Mouse (Mus musculus): ENCODE data around the gene Nhsl2. TPM values are rescaled to one million over a fixed set of nuclear protein-coding genes. Genes with fewer than 3 reads are reported as not detected.

Gene Nhsl2
- polyA plus RNA-seq, 1 experiment from 2014 or later, result 7.0 TPM

- no peak overlapping the region for H3K4me3 ChIP-seq
- 51% methylated on average over 4 of the region's 4 CpGs for WGBS
- H3K4me2 ChIP-seq, result no peak overlapping the region
- no peak overlapping the region for H3K27ac ChIP-seq
- H3K9me3 ChIP-seq, result no peaks in the 10 kb centered on the region
- H3K9ac ChIP-seq, result no peak overlapping the region
- no peaks in the 10 kb centered on the region for H3K27me3 ChIP-seq (replicated peaks)
- no peak for ATAC-seq (replicated peaks)
- peaks cover 37% of the 10 kb centered on the region for H3K4me1 ChIP-seq
- H3K36me3 ChIP-seq (replicated peaks), result no peaks in the 10 kb centered on the region
Observed at GRCm38 (mm10) chrX:102065213-102065775, 216.1 kb downstream of the Nhsl2 start.

GRCm38 (mm10) chrX:102066134-102066533, 216.9 kb downstream of the Nhsl2 start:
- Histone ChIP-seq H3K36me3 (replicated peaks) (no peaks in the 10 kb centered on the region), H3K27me3 (replicated peaks) (no peaks in the 10 kb centered on the region), H3K4me1 (peaks cover 37% of the 10 kb centered on the region), H3K4me3 (no peak overlapping the region), H3K4me2 (no peak overlapping the region), H3K9ac (no peak overlapping the region), H3K9me3 (no peaks in the 10 kb centered on the region), H3K27ac (no peak overlapping the region)
- 22% methylated on average over 9 of the region's 9 CpGs for WGBS
- peak; percentile 30 for ATAC-seq (replicated peaks)

DNA sequence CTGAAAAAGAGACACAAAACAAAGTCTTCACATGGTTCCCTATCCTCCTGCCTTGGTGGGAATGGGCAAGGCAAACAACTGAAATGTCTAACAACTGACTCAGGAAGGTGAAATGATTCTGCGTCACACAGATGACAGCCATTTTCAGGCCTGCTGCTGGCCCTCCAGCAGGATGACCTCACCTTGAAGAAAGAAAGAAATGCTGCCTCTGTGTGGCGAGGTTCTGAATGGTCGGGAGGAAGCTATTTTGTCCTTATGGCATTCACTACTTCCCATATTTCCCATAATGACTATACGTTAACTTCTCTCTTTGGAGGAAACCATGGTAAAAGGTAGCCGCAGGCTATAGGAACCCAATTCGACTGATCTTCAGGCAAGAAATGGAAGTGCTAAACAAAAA, 217.9 kb downstream of the Nhsl2 start:
- 72% methylated on average over 6 of the region's 6 CpGs for WGBS
- Histone ChIP-seq H3K27ac (no peak overlapping the region), H3K9ac (no peak overlapping the region), H3K27me3 (replicated peaks) (no peaks in the 10 kb centered on the region), H3K36me3 (replicated peaks) (no peaks in the 10 kb centered on the region), H3K4me2 (peak overlapping the region; percentile 16; the same call in 1 of the 2 replicates), H3K4me1 (peaks cover 44% of the 10 kb centered on the region), H3K9me3 (no peaks in the 10 kb centered on the region), H3K4me3 (no peak overlapping the region)
- ATAC-seq (replicated peaks), result no peak

- no peaks in the 10 kb centered on the region for H3K9me3 ChIP-seq
- H3K4me3 ChIP-seq, result no peak overlapping the region
- H3K27me3 ChIP-seq (replicated peaks), result no peaks in the 10 kb centered on the region
- H3K4me1 ChIP-seq, result peaks cover 46% of the 10 kb centered on the region
- ATAC-seq (replicated peaks), result no peak
- 93% methylated on average over 24 of the region's 24 CpGs for WGBS
- H3K27ac ChIP-seq, result no peak overlapping the region
- H3K4me2 ChIP-seq, result peak overlapping the region; percentile 58; the same call in 1 of the 2 replicates
- H3K36me3 ChIP-seq (replicated peaks), result no peaks in the 10 kb centered on the region
- H3K9ac ChIP-seq, result no peak overlapping the region
Observed at GRCm38 (mm10) chrX:102068811-102069540, 219.8 kb downstream of the Nhsl2 start.

- H3K27me3 ChIP-seq (replicated peaks), result no peaks in the 10 kb centered on the region
- H3K4me1 ChIP-seq, result peaks cover 39% of the 10 kb centered on the region
- WGBS, result 28% methylated on average over 61 of the region's 61 CpGs
- no peaks in the 10 kb centered on the region for H3K36me3 ChIP-seq (replicated peaks)
- H3K4me3 ChIP-seq, result peak within 1 kb of the TSS; percentile 59
- H3K27ac ChIP-seq, result peak within 1 kb of the TSS; percentile 89
- H3K4me2 ChIP-seq, result peak within 1 kb of the TSS; percentile 58
- no peaks in the 10 kb centered on the region for H3K9me3 ChIP-seq
- ATAC-seq (replicated peaks), result peak; percentile 96
- H3K9ac ChIP-seq, result peak within 1 kb of the TSS; percentile 65
Observed at GRCm38 (mm10) chrX:102070591-102071471, 221.6 kb downstream of the Nhsl2 start, which contains the start of gene Rtl5. Gene Rtl5, minus strand, starts transcription at chrX:102071304.

- 28% methylated on average over 2 of the region's 2 CpGs for WGBS
- Histone ChIP-seq H3K4me2 (peak overlapping the region; percentile 58), H3K4me1 (peaks cover 37% of the 10 kb centered on the region), H3K4me3 (peak overlapping the region; percentile 59), H3K9ac (0 out of 2 replicates have a peak overlapping the region, but pooled peaks have one; percentile 8), H3K9me3 (no peaks in the 10 kb centered on the region), H3K27me3 (replicated peaks) (no peaks in the 10 kb centered on the region), H3K36me3 (replicated peaks) (no peaks in the 10 kb centered on the region), H3K27ac (peak overlapping the region; percentile 89)
- ATAC-seq (replicated peaks), result peak; percentile 58
Observed at GRCm38 (mm10) chrX:102071517-102071916, 222.3 kb downstream of the Nhsl2 start.

DNA sequence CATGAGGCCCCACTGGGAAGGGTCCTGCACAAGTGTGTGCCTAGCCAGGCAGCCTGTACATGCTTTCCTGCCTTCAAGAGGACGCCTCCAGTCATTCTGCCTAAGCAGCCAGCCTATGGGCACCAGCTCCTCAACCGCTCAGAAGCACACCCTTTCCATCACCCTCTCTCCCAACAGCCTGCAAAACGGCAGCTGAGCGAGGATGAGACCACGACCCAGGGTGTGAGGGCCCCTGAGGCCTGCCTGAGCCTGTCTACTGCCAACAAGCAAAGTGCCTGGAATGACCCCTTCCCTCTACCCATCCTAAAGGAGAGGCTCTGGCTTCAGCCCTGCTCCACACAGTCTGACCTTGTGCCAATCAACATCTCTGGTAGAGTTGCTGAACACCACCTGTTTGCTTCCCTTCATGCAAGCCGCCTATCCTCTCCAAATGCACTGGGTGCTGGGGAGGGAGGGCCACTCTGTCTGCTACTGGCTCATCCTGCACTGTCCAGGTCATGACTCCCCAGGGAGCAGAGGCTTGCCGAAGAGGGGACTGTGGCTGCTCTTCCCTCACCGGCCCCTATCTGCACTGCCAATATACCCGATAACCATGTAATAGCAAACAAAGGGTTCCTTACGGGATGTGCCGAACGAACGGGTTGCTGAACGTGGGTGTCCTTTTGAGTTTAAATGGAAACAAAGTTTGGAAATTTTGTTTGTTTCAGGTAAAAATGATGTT, 224.6 kb downstream of the Nhsl2 start:
- WGBS, result 67% methylated on average over 14 of the region's 14 CpGs
- no peaks in the 10 kb centered on the region for H3K9me3 ChIP-seq
- no peak overlapping the region for H3K4me3 ChIP-seq
- ATAC-seq (replicated peaks), result no peak
- peaks cover 22% of the 10 kb centered on the region for H3K4me1 ChIP-seq
- no peak overlapping the region for H3K4me2 ChIP-seq
- no peak overlapping the region for H3K9ac ChIP-seq
- H3K36me3 ChIP-seq (replicated peaks), result no peaks in the 10 kb centered on the region
- no peak overlapping the region for H3K27ac ChIP-seq
- no peaks in the 10 kb centered on the region for H3K27me3 ChIP-seq (replicated peaks)

- Histone ChIP-seq H3K27me3 (replicated peaks) (no peaks in the 10 kb centered on the region), H3K36me3 (replicated peaks) (no peaks in the 10 kb centered on the region), H3K9me3 (no peaks in the 10 kb centered on the region), H3K4me3 (no peak overlapping the region), H3K27ac (no peak overlapping the region), H3K9ac (no peak overlapping the region), H3K4me1 (peaks cover 16% of the 10 kb centered on the region), H3K4me2 (no peak overlapping the region)
- WGBS, result 41% methylated on average over 5 of the region's 5 CpGs
- no peak for ATAC-seq (replicated peaks)
Observed at GRCm38 (mm10) chrX:102074435-102074834, 225.2 kb downstream of the Nhsl2 start.

- no peak for ATAC-seq (replicated peaks)
- Histone ChIP-seq H3K4me2 (no peak overlapping the region), H3K4me3 (no peak overlapping the region), H3K9me3 (no peaks in the 10 kb centered on the region), H3K27me3 (replicated peaks) (no peaks in the 10 kb centered on the region), H3K4me1 (peaks cover 10% of the 10 kb centered on the region), H3K36me3 (replicated peaks) (no peaks in the 10 kb centered on the region), H3K9ac (no peak overlapping the region), H3K27ac (no peak overlapping the region)
- WGBS, result 78% methylated on average over 4 of the region's 4 CpGs
Observed at GRCm38 (mm10) chrX:102075158-102075557, 226.0 kb downstream of the Nhsl2 start.

DNA sequence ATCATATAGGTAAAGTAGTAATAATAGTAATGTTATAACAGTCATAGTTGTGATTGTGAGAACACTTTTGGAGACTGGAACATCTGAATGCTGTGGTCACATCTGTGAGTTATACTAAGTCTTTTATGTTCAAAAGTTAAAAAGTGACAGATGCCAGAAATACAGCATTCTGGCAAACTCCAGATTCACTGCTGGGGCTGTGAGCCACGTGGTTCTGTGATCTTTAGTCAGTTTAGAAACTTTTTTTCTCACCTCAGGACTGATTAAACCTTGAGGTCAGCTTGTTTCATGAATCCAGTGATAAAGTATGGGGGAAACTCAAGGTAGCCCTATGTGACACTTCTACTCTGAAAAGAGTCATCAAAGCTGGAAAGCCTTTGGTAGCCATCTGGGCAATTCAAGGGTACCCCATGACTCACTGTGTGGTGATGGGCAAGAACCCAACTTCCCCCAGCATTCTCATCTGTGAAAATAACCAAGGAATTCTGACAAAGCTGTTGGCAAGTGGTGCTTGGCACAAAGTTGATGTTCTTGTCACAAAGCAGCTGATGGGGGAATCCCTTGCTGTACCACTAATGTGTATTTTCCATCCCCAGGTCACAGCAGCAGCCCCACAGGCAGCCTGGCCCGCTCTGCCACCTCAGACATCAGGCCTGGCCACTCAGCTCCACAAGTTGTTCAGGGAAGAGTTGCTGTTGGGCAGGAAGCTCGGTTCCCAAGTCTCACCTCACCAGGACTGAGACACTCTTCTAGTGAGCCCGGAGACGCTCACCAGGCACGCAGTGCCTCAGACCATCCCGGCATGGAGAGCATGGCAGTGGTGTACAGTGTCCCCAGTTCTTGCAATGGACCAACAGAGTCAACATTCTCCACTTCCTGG, 227.9 kb downstream of the Nhsl2 start:
- Histone ChIP-seq H3K9ac (no peak overlapping the region), H3K36me3 (replicated peaks) (no peaks in the 10 kb centered on the region), H3K4me3 (no peak overlapping the region), H3K9me3 (no peaks in the 10 kb centered on the region), H3K27me3 (replicated peaks) (no peaks in the 10 kb centered on the region), H3K4me1 (peaks cover 14% of the 10 kb centered on the region), H3K27ac (no peak overlapping the region), H3K4me2 (no peak overlapping the region)
- no peak for ATAC-seq (replicated peaks)
- 84% methylated on average over 7 of the region's 7 CpGs for WGBS

- no peaks in the 10 kb centered on the region for H3K9me3 ChIP-seq
- no peak for ATAC-seq (replicated peaks)
- H3K4me2 ChIP-seq, result 0 out of 2 replicates have a peak overlapping the region, but pooled peaks have one; percentile 17
- no peaks in the 10 kb centered on the region for H3K36me3 ChIP-seq (replicated peaks)
- peak overlapping the region; percentile 89 for H3K27ac ChIP-seq
- peaks cover 21% of the 10 kb centered on the region for H3K4me1 ChIP-seq
- no peaks in the 10 kb centered on the region for H3K27me3 ChIP-seq (replicated peaks)
- no peak overlapping the region for H3K4me3 ChIP-seq
- WGBS, result 39% methylated on average over 10 of the region's 10 CpGs
- H3K9ac ChIP-seq, result no peak overlapping the region
Observed at GRCm38 (mm10) chrX:102081076-102081475, 231.9 kb downstream of the Nhsl2 start.
